Mouse (Mus musculus) cerebellum, adult 11-12 months (tissue): Measurements from ENCODE around the gene Defb11.
"Not testable (repeated sequence)": the region's sequence is repeated elsewhere in the genome, so short reads cannot be mapped to it uniquely, and the experiment has no call there.

Experiments
- DNase-seq: peaks from one replicate; pipeline ENCODE4 v3.0.0; 2022

The Defb11 gene

GRCm38 (mm10) chr8:21906290-21906689 is at the start of gene Defb11:
Defb11 (minus strand) TSS chr8:21906412.
- DNase-seq = not testable (repeated sequence)

GRCm38 (mm10) chr8:21955321-21955720 is 49.1 kb upstream of the Defb11 start:
- no peak for DNase-seq

GRCm38 (mm10) chr8:21947311-21948017 is 41.3 kb upstream of the Defb11 start:
- no peak for DNase-seq

- no peak for DNase-seq
These were observed 40.2 kb upstream of the Defb11 start, which contains the start of gene Defb13 for GRCm38 (mm10) chr8:21946462-21946861. Defb13 (plus strand) TSS chr8:21946762.

- DNase-seq = not testable (repeated sequence)
These were observed 31.8 kb upstream of the Defb11 start, which contains the start of gene Defb35 for GRCm38 (mm10) chr8:21938052-21938451. Defb35 (plus strand) TSS chr8:21938352.

GRCm38 (mm10) chr8:21932610-21933009 is 26.4 kb upstream of the Defb11 start, which contains the start of gene Defb15:
Defb15 (minus strand) TSS chr8:21932710.
- no peak for DNase-seq

- not testable (repeated sequence) for DNase-seq
These were observed 24.5 kb upstream of the Defb11 start for GRCm38 (mm10) chr8:21930754-21931153.

GRCm38 (mm10) chr8:21915625-21916024 is 9.4 kb upstream of the Defb11 start:
- DNase-seq = no peak

GRCm38 (mm10) chr8:21912554-21912953 is 6.3 kb upstream of the Defb11 start:
- no peak for DNase-seq

GRCm38 (mm10) chr8:21911931-21912330 is 5.7 kb upstream of the Defb11 start:
- DNase-seq = no peak

GRCm38 (mm10) chr8:21885321-21885720 is 20.9 kb downstream of the Defb11 start, which contains the start of gene Defb9:
Defb9 (minus strand) TSS chr8:21885421.
- DNase-seq = not testable (repeated sequence)

- not testable (repeated sequence) for DNase-seq
These were observed 47.6 kb downstream of the Defb11 start, which contains the start of gene Defb10 for GRCm38 (mm10) chr8:21858586-21858985. Defb10 (plus strand) TSS chr8:21858901.
